Mouse (Mus musculus) B cell, adult 2 months (primary cell): ENCODE measurements around the gene Cdh3.

Source experiments
- DNase-seq, 2 experiments: peaks; one replicate each; pipeline ENCODE4 v3.0.0; 2022

Cdh3 gene

DNA sequence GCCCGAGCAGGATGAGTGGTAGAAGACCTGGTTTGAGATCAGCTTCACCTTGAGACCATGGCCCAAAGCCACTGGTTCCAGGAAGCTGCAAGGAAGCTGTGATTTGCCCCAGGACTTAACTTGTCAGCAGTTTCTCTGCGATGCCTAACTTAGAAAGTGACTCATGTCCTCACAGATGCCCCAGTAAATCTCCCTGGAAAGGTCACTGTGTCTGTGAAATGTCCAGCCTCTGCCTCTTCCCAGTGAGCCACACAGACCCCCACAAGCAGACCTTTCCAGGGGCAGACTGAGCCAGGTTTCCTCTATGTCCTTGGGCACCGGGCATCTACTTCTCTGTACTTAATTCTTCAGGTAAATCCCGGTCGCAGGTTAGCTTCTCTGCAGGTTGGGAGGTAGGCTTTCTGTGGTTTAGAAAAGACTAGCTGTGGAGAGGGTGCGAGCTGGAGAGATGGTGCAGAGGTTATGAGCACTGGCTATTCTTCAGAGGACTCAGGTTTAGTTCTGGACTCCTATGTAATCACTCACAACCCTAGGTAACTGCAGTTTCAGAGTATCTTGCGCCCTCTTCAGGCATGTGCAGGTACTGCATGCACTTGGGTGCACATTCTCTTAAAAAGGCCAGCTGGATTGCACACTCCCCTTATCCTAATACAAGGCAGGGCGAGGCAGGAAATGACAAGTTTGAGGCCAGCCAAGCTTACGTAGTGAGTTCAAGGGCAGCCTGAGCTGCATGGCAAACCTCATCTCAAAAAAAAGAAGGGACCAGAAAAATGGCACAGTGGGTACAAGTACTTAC is 16.7 kb downstream of the Cdh3 start:
- peak; percentile 23 to 33 for DNase-seq

- no peak for DNase-seq
These were observed 18.0 kb downstream of the Cdh3 start for GRCm38 (mm10) chr8:106528596-106529249.

- DNase-seq: no peak
These were observed 19.3 kb downstream of the Cdh3 start for GRCm38 (mm10) chr8:106529885-106530482.

DNA sequence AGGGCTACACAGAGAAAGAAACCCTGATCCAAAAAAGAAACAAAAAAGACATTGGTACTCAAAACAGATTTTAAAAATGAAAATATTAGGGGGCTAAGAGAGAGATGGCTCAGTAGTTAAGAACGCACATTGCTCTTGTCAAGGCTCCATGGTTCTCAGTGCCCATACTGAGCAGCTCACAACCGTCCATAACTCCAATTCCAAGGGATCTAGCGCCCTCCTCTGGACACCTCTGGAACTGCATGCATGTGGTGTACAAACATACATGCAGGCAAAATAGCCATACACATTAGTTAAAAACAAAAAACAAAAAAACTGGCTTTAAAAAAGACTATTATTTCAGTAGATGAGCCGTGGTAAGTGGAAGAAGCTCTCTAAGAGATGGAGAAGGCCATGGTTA is 19.9 kb downstream of the Cdh3 start:
- peak; percentile 44 to 51 for DNase-seq

GRCm38 (mm10) chr8:106533709-106534108 is 23.0 kb downstream of the Cdh3 start:
- no peak for DNase-seq

DNA sequence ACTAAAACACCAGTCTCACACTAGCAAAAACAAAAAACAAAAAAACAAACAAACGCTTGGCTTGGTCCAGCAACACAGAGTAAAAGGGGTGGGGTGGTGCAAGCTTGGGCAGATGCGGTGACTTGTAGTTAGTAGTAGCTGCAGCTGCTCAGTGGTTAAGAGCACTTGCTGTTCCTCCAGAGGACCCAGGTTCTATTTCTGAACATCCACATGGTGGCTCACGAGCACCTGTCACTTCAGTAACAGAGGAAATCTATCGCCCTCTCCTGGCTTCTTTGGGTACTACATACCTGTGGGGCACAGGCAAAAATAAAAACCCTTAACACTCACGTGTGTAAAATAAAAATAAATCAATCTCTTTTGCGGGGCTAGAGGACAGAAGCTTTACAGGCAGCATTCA is 23.8 kb downstream of the Cdh3 start:
- peak; percentile 68 to 73 for DNase-seq

- no peak for DNase-seq
These were observed 24.8 kb downstream of the Cdh3 start for GRCm38 (mm10) chr8:106535448-106535847.

- no peak for DNase-seq
These were observed 28.5 kb downstream of the Cdh3 start for GRCm38 (mm10) chr8:106539193-106539592.

GRCm38 (mm10) chr8:106541002-106541401 is 30.3 kb downstream of the Cdh3 start:
- DNase-seq: no peak

DNA sequence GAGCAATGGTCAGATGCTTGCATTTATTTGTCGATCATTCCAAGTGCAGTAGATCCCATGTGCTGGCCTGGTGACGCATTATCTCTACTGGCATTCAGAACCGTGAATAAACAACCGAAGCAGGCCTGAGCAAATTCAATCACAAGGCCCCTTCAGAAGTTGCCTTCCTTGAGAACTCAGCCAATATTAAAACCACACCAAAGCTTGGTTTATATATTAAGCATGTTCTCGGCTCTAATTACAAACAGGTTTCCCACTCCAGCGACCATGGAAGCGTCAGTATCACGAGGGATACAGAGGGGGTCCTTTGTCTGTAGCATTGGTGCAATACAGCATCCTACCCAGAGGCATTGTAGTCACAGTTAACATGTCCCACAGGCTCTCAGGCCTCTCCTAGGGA is 32.4 kb downstream of the Cdh3 start:
- DNase-seq: no peak

DNA sequence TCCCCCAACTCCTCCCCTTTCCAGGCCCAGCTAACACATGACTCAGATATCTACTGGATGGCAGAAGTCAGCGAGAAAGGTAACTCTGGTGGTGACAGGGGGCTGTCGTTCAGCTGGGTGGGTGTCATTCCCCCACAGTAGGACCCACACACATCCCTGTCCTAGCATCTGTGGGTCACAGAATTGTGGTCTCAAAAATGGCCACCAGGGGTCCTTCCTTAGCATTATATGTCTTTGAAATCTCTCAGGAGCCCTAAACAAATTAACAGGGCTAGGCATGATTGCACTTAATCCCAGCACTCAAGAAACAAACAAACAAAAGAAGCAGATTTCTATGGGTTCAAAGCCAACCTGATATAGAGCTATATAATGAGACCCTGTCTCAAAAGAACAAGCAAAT is 34.5 kb downstream of the Cdh3 start:
- DNase-seq: peak; percentile 31 to 41

DNA sequence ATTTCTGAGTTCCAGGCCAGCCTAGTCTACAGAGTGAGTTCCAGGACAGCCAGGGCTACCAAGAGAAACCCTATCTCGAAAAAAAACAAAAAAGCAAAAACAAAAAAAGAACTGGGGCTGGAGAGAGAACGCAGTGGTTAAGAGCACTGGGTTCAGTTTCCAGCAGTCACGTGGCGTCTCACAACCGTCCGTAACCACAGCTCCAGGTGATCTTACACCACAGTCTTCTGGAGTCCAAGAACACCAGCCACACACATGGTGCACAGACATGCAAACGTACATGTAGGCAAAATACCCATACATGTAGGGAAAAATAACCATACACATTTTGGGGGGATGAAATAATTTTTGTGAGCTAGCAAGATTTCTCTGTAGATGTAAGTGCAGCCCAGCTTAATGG is 36.1 kb downstream of the Cdh3 start:
- no peak for DNase-seq

- no peak for DNase-seq
These were observed 37.8 kb downstream of the Cdh3 start for GRCm38 (mm10) chr8:106548366-106548936.

DNA sequence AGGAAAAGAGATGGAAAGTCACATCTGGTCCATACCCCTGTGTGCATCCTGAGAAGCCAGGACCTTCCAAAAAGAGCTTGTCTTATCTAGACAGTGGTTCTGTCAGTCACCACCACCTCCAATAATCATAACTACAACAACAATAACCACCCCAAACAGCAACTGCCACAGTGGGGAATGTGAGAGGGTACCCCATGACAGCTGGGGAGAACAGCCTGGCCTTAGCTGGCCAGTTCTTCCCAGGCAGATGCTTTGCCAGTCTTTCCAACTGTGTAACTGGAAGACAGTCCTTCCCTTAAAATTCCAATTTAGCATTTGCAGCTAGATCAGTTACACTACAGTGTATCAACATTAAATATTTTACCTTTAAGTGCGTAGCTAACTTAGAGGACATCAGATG is 40.2 kb downstream of the Cdh3 start:
- no peak for DNase-seq

DNA sequence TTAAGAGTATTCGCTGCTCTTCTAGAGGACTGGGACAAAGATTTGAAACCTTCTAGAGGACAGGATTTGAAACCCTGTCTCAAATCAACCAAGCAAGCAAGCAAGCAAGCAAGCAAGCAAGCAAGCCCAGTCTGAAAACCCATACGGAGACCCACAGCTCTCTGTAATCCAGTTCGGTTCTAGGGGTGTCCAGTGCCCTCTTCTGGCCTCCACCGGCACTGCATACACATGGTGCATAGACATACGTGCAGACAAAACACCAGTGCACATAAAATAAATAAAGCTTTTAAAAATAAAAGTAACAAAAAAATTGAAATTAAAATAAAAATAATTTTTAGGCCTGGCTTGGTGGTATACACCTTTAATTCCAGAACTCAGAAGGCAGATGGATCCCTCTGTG is 43.3 kb downstream of the Cdh3 start:
- DNase-seq: no peak

DNA sequence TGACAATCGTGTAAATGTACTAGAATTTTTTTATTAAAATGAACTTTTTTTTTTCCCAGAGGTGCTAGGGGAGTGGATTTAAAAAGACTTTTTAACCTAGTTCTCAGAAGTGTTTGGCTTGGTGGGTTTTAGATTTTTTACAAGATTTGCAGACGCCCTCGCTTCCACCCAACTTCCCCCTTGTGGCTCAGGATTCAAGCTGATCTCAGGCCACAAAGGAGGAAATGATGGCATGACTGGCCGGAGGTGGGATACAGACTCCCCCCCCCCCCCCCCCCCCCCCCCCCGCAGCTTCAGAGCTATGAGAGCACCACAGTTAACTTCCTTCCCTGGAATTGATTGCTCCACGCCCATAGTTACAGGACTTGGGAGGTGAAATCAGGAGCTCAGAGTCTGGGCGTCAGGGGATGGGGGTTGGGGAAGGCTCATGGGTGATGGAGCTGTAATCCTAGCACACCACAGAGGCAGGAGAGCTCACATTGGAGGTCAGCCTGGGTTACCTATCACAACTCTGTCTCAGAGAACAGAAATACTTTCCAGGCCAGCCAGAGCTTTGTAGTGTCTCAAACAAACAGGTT is 45.5 kb downstream of the Cdh3 start:
- DNase-seq: no peak

DNA sequence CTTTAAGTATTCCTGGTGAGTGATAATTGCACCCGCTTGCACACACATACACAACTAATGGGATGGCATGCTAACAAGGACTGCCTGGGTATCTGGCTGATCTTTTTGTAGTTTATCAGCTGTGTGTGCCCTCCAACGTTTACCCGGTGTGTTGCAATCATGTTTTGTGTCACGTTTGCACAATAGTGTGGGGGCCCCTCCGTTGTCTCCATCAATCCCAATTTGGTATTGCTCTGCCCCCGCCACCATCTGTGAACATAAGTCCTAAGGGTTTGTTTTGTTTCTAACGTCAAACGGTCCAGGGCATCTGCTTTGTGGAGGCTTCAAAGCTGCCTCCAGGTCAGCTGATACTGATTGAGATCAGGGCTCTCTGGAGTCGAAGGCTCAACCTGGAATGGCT is 49.2 kb downstream of the Cdh3 start:
- no peak for DNase-seq

DNA sequence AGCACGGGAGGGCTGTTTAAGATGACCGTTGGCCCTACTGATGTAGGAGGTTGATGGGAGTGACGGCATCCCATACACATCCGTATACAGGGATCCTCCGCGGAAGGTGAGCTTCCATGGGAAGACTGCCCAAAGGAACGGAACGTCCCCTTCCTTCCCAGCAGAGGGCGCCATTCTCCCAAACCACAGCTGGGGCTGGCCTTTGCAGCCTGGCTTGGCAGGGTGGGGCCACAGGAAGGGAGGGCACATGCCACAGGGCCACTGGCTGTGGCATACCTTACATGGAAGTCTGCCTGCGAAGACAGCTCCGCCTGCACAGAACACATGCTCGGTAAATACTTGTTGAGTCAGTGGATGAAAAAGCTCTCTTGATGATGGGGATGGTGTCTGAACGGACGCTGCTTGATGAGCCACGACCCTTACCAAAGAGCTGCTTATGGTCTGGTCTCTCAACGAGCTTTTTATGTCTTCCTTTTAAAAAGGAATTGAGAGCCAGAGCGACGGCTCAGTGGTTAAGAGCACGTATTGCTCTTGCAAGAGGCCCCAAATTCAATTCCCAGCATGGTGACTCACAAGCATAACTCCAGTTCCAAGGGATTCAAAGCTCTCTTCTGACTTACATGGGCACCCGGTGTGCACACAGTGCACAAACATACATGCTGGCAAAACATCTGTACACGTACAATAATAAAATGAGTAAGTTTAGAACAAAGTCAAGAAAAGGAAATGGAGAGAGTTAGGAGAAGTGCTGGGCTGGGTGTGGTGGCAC is 50.6 kb downstream of the Cdh3 start:
- DNase-seq: peak; percentile 53 to 55

- DNase-seq: peak; percentile 38 to 44
These were observed 53.0 kb downstream of the Cdh3 start for GRCm38 (mm10) chr8:106563691-106564182.

- no peak for DNase-seq
These were observed 58.3 kb downstream of the Cdh3 start for GRCm38 (mm10) chr8:106569006-106569405.

- no peak for DNase-seq
These were observed 59.7 kb downstream of the Cdh3 start for GRCm38 (mm10) chr8:106570386-106570785.

DNA sequence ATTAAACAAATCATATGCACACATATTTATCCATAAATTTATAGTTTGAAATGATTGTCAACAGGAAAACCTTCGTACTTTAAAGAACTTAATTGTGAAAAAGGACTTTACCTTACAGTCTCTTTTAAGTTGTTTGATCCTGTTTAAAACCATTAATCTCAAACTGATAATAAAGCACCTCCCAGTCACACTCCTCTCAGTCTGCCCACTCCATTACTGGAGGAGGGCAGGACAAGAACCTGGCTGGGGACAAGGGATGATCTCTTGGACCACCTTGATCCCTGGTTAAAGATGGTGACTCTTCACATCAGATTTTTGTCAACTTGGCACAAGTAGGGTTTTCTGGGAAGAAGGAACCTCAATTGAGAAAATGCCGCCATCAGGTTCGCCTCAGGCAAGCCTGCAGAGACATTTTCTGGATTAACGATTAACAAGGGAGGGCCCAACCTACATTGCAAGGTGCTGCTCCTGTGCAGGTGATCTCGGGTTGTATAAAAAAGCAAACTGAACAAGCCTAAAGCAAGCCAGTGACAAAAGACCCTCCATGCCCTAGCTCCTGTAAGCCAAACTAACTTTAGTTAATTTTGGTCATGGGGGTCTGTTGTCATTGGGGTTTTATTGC is 61.0 kb downstream of the Cdh3 start:
- DNase-seq: no peak
